Mouse (Mus musculus) right cerebral cortex, postnatal 36 days (tissue): ENCODE measurements around the gene Olfr237-ps1.
"Not testable (repeated sequence)": the region's sequence is repeated elsewhere in the genome, so short reads cannot be mapped to it uniquely, and the experiment has no call there.

Experiments
- DNase-seq, 2 experiments: peaks; one replicate each; pipeline ENCODE4 v3.0.0; 2022; ENCODE audit warnings: low spot score in 2 of 2, mixed read lengths in 1 of 2

Olfr237-ps1 gene

GRCm38 (mm10) chr6:43146267-43146666, at the start of gene Olfr237-ps1:
Olfr237-ps1 (plus strand) TSS chr6:43146567.
- not testable (repeated sequence) for DNase-seq

GRCm38 (mm10) chr6:43106069-43106468, 40.3 kb upstream of the Olfr237-ps1 start, which contains the start of gene Olfr441:
Olfr441 (plus strand) TSS chr6:43106369.
- DNase-seq: not testable (repeated sequence)

- no peak for DNase-seq
Measured at GRCm38 (mm10) chr6:43159502-43159901, 13.1 kb downstream of the Olfr237-ps1 start.

- DNase-seq: no peak
Measured at GRCm38 (mm10) chr6:43162982-43163381, 16.6 kb downstream of the Olfr237-ps1 start, which contains the start of gene Olfr437. Olfr437 (plus strand) TSS chr6:43163282.

GRCm38 (mm10) chr6:43167246-43167645, 20.9 kb downstream of the Olfr237-ps1 start:
- DNase-seq: no peak

GRCm38 (mm10) chr6:43171840-43172239, 25.5 kb downstream of the Olfr237-ps1 start, which contains the start of gene Olfr13:
Olfr13 (plus strand) TSS chr6:43172140.
- DNase-seq: no peak

GRCm38 (mm10) chr6:43178129-43178528, 31.8 kb downstream of the Olfr237-ps1 start:
- no peak for DNase-seq

- DNase-seq: no peak
Measured at GRCm38 (mm10) chr6:43178584-43179501, 32.5 kb downstream of the Olfr237-ps1 start.

- no peak for DNase-seq
Measured at GRCm38 (mm10) chr6:43190986-43191385, 44.6 kb downstream of the Olfr237-ps1 start.

GRCm38 (mm10) chr6:43196781-43197180, 50.4 kb downstream of the Olfr237-ps1 start, which contains the start of gene Olfr435:
Olfr435 (plus strand) TSS chr6:43197146.
- no peak for DNase-seq

GRCm38 (mm10) chr6:43198094-43198493, 51.7 kb downstream of the Olfr237-ps1 start:
- no peak for DNase-seq

- DNase-seq: no peak
Measured at GRCm38 (mm10) chr6:43202786-43203185, 56.4 kb downstream of the Olfr237-ps1 start.

GRCm38 (mm10) chr6:43205355-43205754, 59.0 kb downstream of the Olfr237-ps1 start:
- no peak for DNase-seq
